Mouse (Mus musculus) heart, embryonic 15.5 days (tissue): ENCODE measurements around the gene Slc30a5. TPM values are rescaled to one million over a fixed set of nuclear protein-coding genes. Genes with fewer than 3 reads are reported as not detected.

Experiments
- ATAC-seq: fragments of 200-750 bp; cut with Nextera tagmentation; replicated peaks from 2 replicates; pipeline ENCODE4 v1.8.0; 2017; ENCODE audit warnings: low read depth, moderate TSS enrichment; ENCODE audit not compliant: insufficient number of reproducible peaks, insufficient read depth, low FRiP score
- H3K27ac ChIP-seq: fragments of 300-500 bp; sonication (generic); 2 replicates; pipeline ENCODE4 v1.5.1; 2015; ENCODE audit warnings: mild to moderate bottlenecking, inconsistent platforms
- H3K27me3 ChIP-seq: fragments of 300-500 bp; sonication (generic); 2 replicates; pipeline ENCODE4 v1.6.1; 2015; ENCODE audit warnings: inconsistent platforms
- H3K36me3 ChIP-seq: fragments of 300-500 bp; sonication (generic); 2 replicates; pipeline ENCODE4 v1.6.1; 2015; ENCODE audit warnings: mild to moderate bottlenecking, inconsistent platforms
- H3K4me1 ChIP-seq: fragments of 300-500 bp; sonication (generic); replicated peaks from 2 replicates; pipeline ENCODE4 v1.6.1; 2015; ENCODE audit warnings: inconsistent platforms
- H3K4me2 ChIP-seq: fragments of 300-500 bp; sonication (generic); 2 replicates; pipeline ENCODE4 v1.6.1; 2015; ENCODE audit warnings: inconsistent platforms, mild to moderate bottlenecking, moderate library complexity
- H3K4me3 ChIP-seq: fragments of 300-500 bp; sonication (generic); 2 replicates; pipeline ENCODE4 v1.5.1; 2015; ENCODE audit warnings: mild to moderate bottlenecking, inconsistent platforms
- H3K9ac ChIP-seq: fragments of 300-500 bp; sonication (generic); 2 replicates; pipeline ENCODE4 v1.6.1; 2015; ENCODE audit warnings: mild to moderate bottlenecking, inconsistent platforms
- H3K9me3 ChIP-seq: fragments of 300-500 bp; sonication (generic); replicated peaks from 2 replicates; pipeline ENCODE4 v1.6.1; 2016; ENCODE audit warnings: inconsistent platforms
- WGBS: fragments of 180-500 bp; shearing (Covaris S2); methylation state at CpG from one replicate; pipeline ENCODE4 v1.1.7; 2015; ENCODE audit warnings: mixed read lengths; 5-methylcytosine and 5-hydroxymethylcytosine counted together
- polyA plus RNA-seq: library from polyadenylated mRNA; unstranded; fragments of >200 nt; fragmentation: Nextera tagmentation; extraction: Ambion mirVana; gene quantifications from 2 replicates; pipeline ENCODE4 v1.2.1, GENCODE M21; 2015

Slc30a5 gene
- polyA plus RNA-seq, 1 experiment from 2014 or later: 31.4 TPM

- ATAC-seq: no peak
- no peak overlapping the region for H3K27ac ChIP-seq
- no peak overlapping the region for H3K9ac ChIP-seq
- no peak overlapping the region for H3K4me3 ChIP-seq
- H3K27me3 ChIP-seq: no peaks in the 10 kb centered on the region
- no peaks in the 10 kb centered on the region for H3K9me3 ChIP-seq
- H3K4me2 ChIP-seq: no peak overlapping the region
- H3K36me3 ChIP-seq: no peaks in the 10 kb centered on the region
- H3K4me1 ChIP-seq: peaks cover 18% of the 10 kb centered on the region
These were observed 1.6 kb upstream of the Slc30a5 start for GRCm38 (mm10) chr13:100834777-100835176.

GRCm38 (mm10) chr13:100833640-100834002 is 394 bp upstream of the Slc30a5 start:
- peaks cover 20% of the 10 kb centered on the region for H3K4me1 ChIP-seq
- H3K9ac ChIP-seq: no peak overlapping the region
- no peak for ATAC-seq
- no peaks in the 10 kb centered on the region for H3K27me3 ChIP-seq
- H3K9me3 ChIP-seq: no peaks in the 10 kb centered on the region
- WGBS: 61% methylated on average over 6 of the region's 6 CpGs
- no peak overlapping the region for H3K27ac ChIP-seq
- H3K36me3 ChIP-seq: no peaks in the 10 kb centered on the region
- H3K4me3 ChIP-seq: peak overlapping the region; percentile 88
- H3K4me2 ChIP-seq: peak overlapping the region; percentile 46

GRCm38 (mm10) chr13:100832188-100832587 is 1.0 kb downstream of the Slc30a5 start:
- Histone ChIP-seq H3K4me2 (peak overlapping the region; percentile 77), H3K4me1 (peaks cover 20% of the 10 kb centered on the region), H3K27me3 (no peaks in the 10 kb centered on the region), H3K9me3 (no peaks in the 10 kb centered on the region), H3K27ac (peak overlapping the region; percentile 95), H3K4me3 (peak overlapping the region; percentile 88), H3K36me3 (peaks cover 9% of the 10 kb centered on the region; the same call in 1 of the 2 replicates), H3K9ac (peak overlapping the region; percentile 79)
- no peak for ATAC-seq
- 3% methylated on average over 8 of the region's 8 CpGs for WGBS

GRCm38 (mm10) chr13:100831123-100831522 is 2.1 kb downstream of the Slc30a5 start:
- no peaks in the 10 kb centered on the region for H3K27me3 ChIP-seq
- peak overlapping the region; percentile 77 for H3K4me2 ChIP-seq
- H3K9me3 ChIP-seq: no peaks in the 10 kb centered on the region
- H3K9ac ChIP-seq: peak overlapping the region; percentile 25; the same call in 1 of the 2 replicates
- ATAC-seq: no peak
- H3K36me3 ChIP-seq: peaks cover 17% of the 10 kb centered on the region; the same call in 1 of the 2 replicates
- peak overlapping the region; percentile 88 for H3K4me3 ChIP-seq
- peaks cover 20% of the 10 kb centered on the region for H3K4me1 ChIP-seq
- H3K27ac ChIP-seq: peak overlapping the region; percentile 9
- 77% methylated on average over 6 of the region's 6 CpGs for WGBS

GRCm38 (mm10) chr13:100825627-100826410 is 7.4 kb downstream of the Slc30a5 start:
- ATAC-seq: no peak
- H3K4me2 ChIP-seq: no peak overlapping the region
- peaks cover 58% of the 10 kb centered on the region for H3K36me3 ChIP-seq
- WGBS: 88% methylated on average over 9 of the region's 9 CpGs
- H3K27me3 ChIP-seq: no peaks in the 10 kb centered on the region
- peaks cover 6% of the 10 kb centered on the region for H3K4me1 ChIP-seq
- no peaks in the 10 kb centered on the region for H3K9me3 ChIP-seq
- no peak overlapping the region for H3K9ac ChIP-seq
- no peak overlapping the region for H3K27ac ChIP-seq
- H3K4me3 ChIP-seq: no peak overlapping the region

GRCm38 (mm10) chr13:100824916-100825315 is 8.3 kb downstream of the Slc30a5 start:
- no peaks in the 10 kb centered on the region for H3K27me3 ChIP-seq
- H3K4me3 ChIP-seq: no peak overlapping the region
- no peak overlapping the region for H3K9ac ChIP-seq
- H3K36me3 ChIP-seq: peaks cover 66% of the 10 kb centered on the region
- H3K27ac ChIP-seq: no peak overlapping the region
- no peak for ATAC-seq
- no peaks in the 10 kb centered on the region for H3K9me3 ChIP-seq
- H3K4me2 ChIP-seq: no peak overlapping the region
- WGBS: 92% methylated on average over 3 of the region's 3 CpGs
- peaks cover 2% of the 10 kb centered on the region; the same call in 1 of the 2 replicates for H3K4me1 ChIP-seq

GRCm38 (mm10) chr13:100824306-100824705 is 8.9 kb downstream of the Slc30a5 start:
- H3K4me1 ChIP-seq: no peaks in the 10 kb centered on the region; the same call in 1 of the 2 replicates
- H3K9ac ChIP-seq: no peak overlapping the region
- H3K27me3 ChIP-seq: no peaks in the 10 kb centered on the region
- 72% methylated on average over 6 of the region's 6 CpGs for WGBS
- H3K4me2 ChIP-seq: no peak overlapping the region
- no peak overlapping the region for H3K4me3 ChIP-seq
- H3K27ac ChIP-seq: no peak overlapping the region
- peaks cover 71% of the 10 kb centered on the region for H3K36me3 ChIP-seq
- no peaks in the 10 kb centered on the region for H3K9me3 ChIP-seq
- ATAC-seq: no peak

GRCm38 (mm10) chr13:100823863-100824262 is 9.4 kb downstream of the Slc30a5 start:
- no peak overlapping the region for H3K9ac ChIP-seq
- no peaks in the 10 kb centered on the region for H3K27me3 ChIP-seq
- H3K4me1 ChIP-seq: no peaks in the 10 kb centered on the region
- H3K4me2 ChIP-seq: no peak overlapping the region
- ATAC-seq: no peak
- H3K9me3 ChIP-seq: no peaks in the 10 kb centered on the region
- H3K27ac ChIP-seq: no peak overlapping the region
- H3K4me3 ChIP-seq: no peak overlapping the region
- 90% methylated on average over 3 of the region's 3 CpGs for WGBS
- peaks cover 74% of the 10 kb centered on the region for H3K36me3 ChIP-seq

GRCm38 (mm10) chr13:100814451-100814850 is 18.8 kb downstream of the Slc30a5 start:
- WGBS: 90% methylated on average over 6 of the region's 6 CpGs
- Histone ChIP-seq H3K4me2 (no peak overlapping the region), H3K27me3 (no peaks in the 10 kb centered on the region), H3K27ac (no peak overlapping the region), H3K4me3 (no peak overlapping the region), H3K9ac (no peak overlapping the region), H3K9me3 (no peaks in the 10 kb centered on the region), H3K4me1 (no peaks in the 10 kb centered on the region), H3K36me3 (peaks cover 71% of the 10 kb centered on the region)
- no peak for ATAC-seq

- Histone ChIP-seq H3K27ac (no peak overlapping the region), H3K9me3 (no peaks in the 10 kb centered on the region), H3K27me3 (no peaks in the 10 kb centered on the region), H3K9ac (no peak overlapping the region), H3K4me2 (no peak overlapping the region), H3K36me3 (peaks cover 75% of the 10 kb centered on the region), H3K4me3 (no peak overlapping the region), H3K4me1 (no peaks in the 10 kb centered on the region)
- WGBS: 95% methylated on average over 3 of the region's 3 CpGs
- ATAC-seq: no peak
These were observed 27.5 kb downstream of the Slc30a5 start for GRCm38 (mm10) chr13:100805776-100806175.

GRCm38 (mm10) chr13:100797171-100797570 is 36.1 kb downstream of the Slc30a5 start:
- ATAC-seq: no peak
- 86% methylated on average over 6 of the region's 6 CpGs for WGBS
- no peak overlapping the region for H3K27ac ChIP-seq

GRCm38 (mm10) chr13:100789083-100789482 is 44.1 kb downstream of the Slc30a5 start:
- Histone ChIP-seq H3K27ac (no peak overlapping the region), H3K4me2 (no peak overlapping the region), H3K9ac (no peak overlapping the region), H3K36me3 (no peaks in the 10 kb centered on the region; the same call in 1 of the 2 replicates), H3K4me1 (peaks cover 14% of the 10 kb centered on the region), H3K9me3 (no peaks in the 10 kb centered on the region), H3K27me3 (no peaks in the 10 kb centered on the region), H3K4me3 (no peak overlapping the region)
- no peak for ATAC-seq
- 79% methylated on average over 3 of the region's 3 CpGs for WGBS

More at GRCm38 (mm10) chr13:100797171-100797570, 36.1 kb downstream of the Slc30a5 start:
- peaks cover 18% of the 10 kb centered on the region for H3K36me3 ChIP-seq
- H3K4me1 ChIP-seq: no peaks in the 10 kb centered on the region
- no peaks in the 10 kb centered on the region for H3K9me3 ChIP-seq
- no peak overlapping the region for H3K4me2 ChIP-seq
- H3K9ac ChIP-seq: no peak overlapping the region
- H3K27me3 ChIP-seq: no peaks in the 10 kb centered on the region
- no peak overlapping the region for H3K4me3 ChIP-seq
